Mouse (Mus musculus): ENCODE data around the gene Rgs6.

The Rgs6 gene

DNA sequence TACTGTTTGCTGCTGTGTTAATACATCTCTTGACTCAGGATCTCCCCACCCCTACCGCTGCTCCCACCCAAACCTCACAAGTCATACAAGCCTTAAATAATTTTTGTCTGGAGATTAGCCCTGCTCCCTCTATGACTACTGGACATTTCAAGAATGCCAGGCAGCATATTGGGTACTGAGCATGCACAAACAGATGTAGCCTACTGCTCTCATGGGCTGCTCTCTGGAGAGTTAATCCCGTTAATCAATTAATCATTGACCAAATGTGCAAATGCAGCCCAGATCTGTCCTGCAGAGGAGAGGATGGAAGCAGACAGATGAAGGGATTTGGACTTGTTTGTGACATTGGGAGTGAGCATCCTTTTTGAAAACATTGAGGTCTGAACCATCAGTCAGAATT, at the start of gene Rgs6:
Gene Rgs6 (plus strand): TSS at position 276 of the 400 bp plus-strand sequence.
- no peak for DNase-seq (ENCODE audit: low spot score in 2 of 2)

DNA sequence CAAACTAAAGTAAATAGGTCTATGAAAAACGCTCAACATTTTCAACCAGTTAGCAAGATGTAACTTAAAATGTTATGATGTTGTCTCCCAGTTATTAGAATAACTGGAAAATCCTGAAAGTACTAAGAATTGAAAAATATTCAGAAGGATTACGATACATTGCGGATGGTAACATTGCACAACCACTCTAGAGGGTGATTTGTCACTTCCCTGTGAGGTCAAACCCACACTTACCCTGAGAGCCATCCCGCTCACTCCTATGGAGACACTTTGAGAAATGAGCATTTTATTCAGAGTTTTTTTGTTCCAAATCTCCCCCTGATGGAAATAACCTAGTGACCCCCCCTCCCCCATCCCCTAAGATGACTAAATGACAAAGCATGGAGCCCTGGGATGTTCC, 41.0 kb upstream of the Rgs6 start:
- DNase-seq (ENCODE audit: low spot score in 2 of 2), result no peak

DNA sequence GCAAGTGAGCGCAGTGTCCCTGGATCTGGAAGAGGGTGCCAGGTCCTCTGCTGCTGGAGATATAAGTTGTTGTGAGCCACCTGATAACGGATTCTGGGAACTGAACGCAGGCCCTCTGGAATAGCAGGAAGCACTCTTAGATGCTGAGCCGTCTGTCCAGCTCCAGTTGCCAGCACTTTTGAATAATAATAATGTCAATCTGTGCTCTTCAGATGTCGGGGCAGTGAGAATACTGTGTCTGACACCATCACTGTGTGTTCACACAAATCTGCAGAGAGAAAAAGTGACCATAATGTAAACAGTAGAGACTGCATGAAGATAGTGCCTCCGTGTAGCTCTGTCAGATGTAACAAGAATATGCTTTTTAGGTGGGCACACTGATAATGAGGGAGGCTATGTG, 38.9 kb upstream of the Rgs6 start:
- no peak for DNase-seq (ENCODE audit: low spot score in 2 of 2)

- DNase-seq (ENCODE audit: low spot score in 2 of 2), result no peak
Measured at GRCm38 (mm10) chr12:82550076-82550475, 38.0 kb upstream of the Rgs6 start.

- no peak for DNase-seq (ENCODE audit: low spot score in 2 of 2)
Measured at GRCm38 (mm10) chr12:82552376-82552775, 35.7 kb upstream of the Rgs6 start.

GRCm38 (mm10) chr12:82562916-82563315, 25.2 kb upstream of the Rgs6 start:
- no peak for DNase-seq (ENCODE audit: low spot score in 2 of 2)

GRCm38 (mm10) chr12:82568370-82568769, 19.7 kb upstream of the Rgs6 start:
- no peak for DNase-seq (ENCODE audit: low spot score in 2 of 2)

GRCm38 (mm10) chr12:82572706-82573105, 15.4 kb upstream of the Rgs6 start:
- peak; percentile 44 to 57 for DNase-seq (ENCODE audit: low spot score in 2 of 2)

DNA sequence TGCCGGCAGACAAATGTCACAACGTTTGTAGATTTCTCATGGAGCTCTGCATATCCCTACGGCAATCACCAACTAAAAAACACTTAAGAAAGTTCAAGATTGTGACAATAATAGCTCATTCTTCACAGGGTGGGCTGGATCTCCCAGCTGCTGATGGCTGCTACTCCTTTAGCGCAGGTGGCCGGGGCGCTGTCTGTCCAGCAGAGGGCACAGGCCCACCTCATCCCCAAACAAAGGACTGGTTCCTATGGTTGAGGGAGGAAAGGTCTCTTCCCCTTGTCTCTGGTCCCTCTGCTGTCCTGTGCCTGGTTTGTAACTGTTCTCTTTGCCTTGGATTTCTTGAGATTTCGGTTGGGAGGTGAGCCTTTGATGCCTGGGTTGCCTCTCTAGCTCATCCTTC, 1.5 kb upstream of the Rgs6 start:
- no peak for DNase-seq (ENCODE audit: low spot score in 2 of 2)

DNA sequence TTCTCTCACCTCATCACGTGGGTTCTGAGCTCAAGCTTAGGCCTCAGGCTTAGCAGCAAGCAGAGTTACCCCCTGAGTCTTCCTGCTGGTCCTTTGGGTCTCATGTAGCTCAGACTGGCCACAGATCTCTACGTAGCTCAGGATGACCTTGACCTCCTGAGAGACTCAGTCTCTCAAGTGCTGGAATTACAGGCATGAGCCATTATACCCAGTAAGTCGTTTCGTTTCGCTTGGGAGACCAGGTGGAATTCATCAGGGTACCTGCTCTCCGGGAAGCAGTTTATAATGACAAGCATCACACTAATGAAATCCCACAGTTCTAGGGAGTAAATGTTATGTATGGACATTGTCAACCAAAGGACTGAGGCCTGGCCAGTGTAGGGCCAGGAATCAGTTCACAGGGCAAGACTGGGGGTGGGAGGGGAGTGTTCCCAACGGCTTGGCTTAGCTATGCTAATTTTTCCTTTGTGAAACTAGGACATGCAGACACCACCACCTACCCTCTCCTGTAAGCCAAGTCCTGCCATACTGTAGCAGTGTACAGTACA, 670 bp upstream of the Rgs6 start:
- DNase-seq (ENCODE audit: low spot score in 2 of 2), result no peak

DNA sequence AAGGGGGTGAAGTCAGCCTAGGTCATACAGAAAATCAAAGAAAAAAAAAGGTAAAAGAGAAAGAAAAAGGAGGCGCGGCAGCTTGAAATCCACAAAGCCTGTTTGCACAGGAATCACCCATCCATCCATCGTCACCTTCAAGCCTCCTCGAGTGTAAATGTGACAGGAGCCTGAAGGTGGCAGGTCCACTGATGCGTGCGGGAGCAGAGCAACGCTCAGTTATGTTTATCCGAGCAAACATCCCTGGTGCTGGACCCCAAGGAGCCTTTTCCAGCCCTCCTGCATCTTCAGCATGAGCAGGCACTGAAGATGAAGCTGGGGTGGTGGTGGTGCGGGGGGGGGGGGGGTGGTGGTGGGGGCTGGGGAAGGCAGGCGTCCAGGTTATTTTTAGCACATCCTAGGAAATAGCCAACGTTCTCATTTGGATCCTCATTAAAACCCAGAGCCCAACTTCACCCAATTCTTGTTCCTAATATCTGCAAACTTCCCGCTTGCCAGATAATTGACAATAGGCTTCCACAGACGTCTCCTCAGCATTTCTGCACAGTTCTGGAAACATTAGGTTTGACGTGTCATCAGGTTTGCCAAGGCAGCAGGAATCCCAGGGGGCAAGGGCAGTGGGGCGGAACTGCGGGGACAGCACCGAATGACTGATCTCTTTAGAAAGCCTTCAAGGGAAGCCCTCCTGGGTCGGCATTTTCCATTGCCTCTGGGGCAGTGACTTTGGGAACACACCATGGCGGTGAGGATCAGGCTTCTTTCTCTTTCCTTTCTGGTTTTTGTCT, 946 bp downstream of the Rgs6 start:
- no peak for DNase-seq (ENCODE audit: low spot score in 2 of 2)

GRCm38 (mm10) chr12:82599011-82599410, 10.9 kb downstream of the Rgs6 start:
- no peak for DNase-seq (ENCODE audit: low spot score in 2 of 2)

DNA sequence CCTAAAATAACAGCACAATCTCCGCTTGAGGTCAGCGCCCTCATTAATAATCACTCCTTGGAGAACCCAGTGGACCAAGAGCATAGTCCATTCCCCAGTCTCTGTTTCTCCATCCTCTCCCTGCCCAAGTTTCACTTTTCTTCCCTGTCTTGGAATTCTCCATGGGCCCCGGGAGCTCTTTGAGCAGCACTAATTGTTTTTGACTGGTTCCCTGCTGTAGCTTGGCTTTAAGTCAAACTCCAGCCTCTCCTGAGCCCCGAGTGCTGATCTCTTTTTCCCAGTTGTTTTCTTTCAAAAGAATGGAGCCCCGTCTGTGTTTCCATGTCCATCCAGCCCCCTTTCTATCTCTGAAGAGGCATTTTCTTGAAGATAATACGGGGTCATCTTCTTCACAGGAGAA, 12.3 kb downstream of the Rgs6 start:
- no peak for DNase-seq (ENCODE audit: low spot score in 2 of 2)

GRCm38 (mm10) chr12:82602823-82603222, 14.7 kb downstream of the Rgs6 start:
- no peak for DNase-seq (ENCODE audit: low spot score in 2 of 2)

GRCm38 (mm10) chr12:82603308-82603707, 15.2 kb downstream of the Rgs6 start:
- no peak for DNase-seq (ENCODE audit: low spot score in 2 of 2)

- DNase-seq (ENCODE audit: low spot score in 2 of 2), result no peak
Measured at GRCm38 (mm10) chr12:82603979-82604378, 15.9 kb downstream of the Rgs6 start.

GRCm38 (mm10) chr12:82612769-82613660, 24.9 kb downstream of the Rgs6 start:
- DNase-seq (ENCODE audit: low spot score in 2 of 2), result no peak

DNA sequence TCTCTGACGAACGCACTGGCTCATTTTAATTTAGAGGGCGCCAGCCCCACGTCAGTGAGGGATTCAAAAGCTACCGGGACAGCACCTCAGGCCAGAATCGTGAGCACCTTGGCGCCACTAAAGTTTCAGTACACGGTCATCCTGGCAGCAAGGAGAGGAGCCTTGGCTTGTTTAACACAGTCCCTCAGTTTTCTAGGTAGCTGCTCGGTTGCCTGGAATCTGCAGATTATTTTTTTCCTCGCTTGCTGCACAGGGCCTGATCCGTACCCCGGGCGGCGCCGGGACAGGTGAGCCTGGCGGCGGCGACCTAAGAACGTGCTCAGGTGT, 28.4 kb downstream of the Rgs6 start:
- DNase-seq (ENCODE audit: low spot score in 2 of 2), result peak; percentile 44 to 48

GRCm38 (mm10) chr12:82616813-82617681, 29.0 kb downstream of the Rgs6 start:
- peak; percentile 61 to 67 for DNase-seq (ENCODE audit: low spot score in 2 of 2)

DNA sequence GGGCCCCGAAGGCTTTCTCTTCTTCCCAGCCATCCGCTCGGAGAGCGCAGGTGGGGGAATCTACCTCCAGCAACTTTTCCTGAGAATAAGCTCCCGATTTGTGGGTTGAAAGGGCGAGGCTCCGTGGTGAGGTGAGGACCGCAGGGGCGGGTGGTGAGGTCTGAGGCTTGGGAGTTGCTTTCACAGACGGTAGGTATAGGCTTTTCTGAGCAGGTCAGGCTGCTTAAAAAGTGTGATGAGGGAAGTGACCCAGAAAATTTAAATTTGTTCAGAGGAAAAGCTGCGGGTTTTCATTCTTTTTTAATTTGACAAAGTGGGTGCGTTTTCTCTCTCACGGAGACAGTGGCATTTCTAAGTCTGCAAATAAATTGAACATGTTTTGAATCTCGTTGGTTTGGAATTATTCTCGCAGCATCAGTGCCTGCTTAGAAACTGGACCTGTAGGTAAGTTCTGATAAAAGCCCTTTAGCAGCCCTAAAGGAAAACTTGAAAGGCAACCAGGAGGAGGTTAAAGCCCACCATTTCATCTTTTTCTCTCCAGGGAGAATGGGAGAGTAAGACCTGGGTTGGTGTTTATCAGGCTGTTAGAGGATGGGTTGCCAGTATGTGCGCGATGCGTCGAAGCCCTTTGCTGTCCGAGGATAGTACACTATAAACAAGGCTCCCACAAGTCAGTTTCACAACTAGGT, 29.7 kb downstream of the Rgs6 start:
- DNase-seq (ENCODE audit: low spot score in 2 of 2), result peak; percentile 7

DNA sequence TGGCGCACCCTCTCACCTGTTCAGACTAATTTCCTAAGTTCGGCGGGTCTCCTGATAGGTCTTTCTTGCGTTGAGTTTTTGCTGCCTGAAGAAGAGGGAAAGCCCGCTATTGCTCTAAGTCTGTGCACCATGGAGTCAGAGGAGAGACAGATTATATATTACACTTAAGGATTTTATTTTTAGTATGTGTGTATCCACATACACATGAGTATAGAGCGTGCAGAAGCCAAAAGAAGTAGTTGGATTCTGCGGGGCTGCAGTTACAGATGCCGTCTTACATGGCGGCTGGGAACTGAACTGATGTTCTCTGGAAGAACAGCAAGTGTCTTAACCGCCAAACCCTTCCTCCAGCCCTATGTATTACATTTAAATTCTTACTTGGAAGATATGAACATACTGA, 52.3 kb downstream of the Rgs6 start:
- no peak for DNase-seq (ENCODE audit: low spot score in 2 of 2)
